Mouse (Mus musculus) MEL (cell line): Measurements from ENCODE around the gene Nmnat3. TPM values are rescaled to one million over a fixed set of nuclear protein-coding genes. Genes with fewer than 3 reads are reported as not detected.

Experiments used
- DNase-seq: peaks from one replicate; pipeline ENCODE4 v3.0.0; 2011; ENCODE audit warnings: low read depth, low spot score
- H3K27ac ChIP-seq: 2 replicates; pipeline ENCODE4 v1.5.1; 2012; ENCODE audit warnings: low read depth, mild to moderate bottlenecking, control low read depth, low read length, moderate library complexity; ENCODE audit not compliant: control insufficient read depth
- H3K27me3 ChIP-seq, 2 experiments: fragments of 150-350 bp in 1 of 2; sonication (generic) in 1 of 2; 2 replicates each; pipeline ENCODE4 v1.6.1; 2012; ENCODE audit warnings: low read length in 2 of 2, mild to moderate bottlenecking in 2 of 2, improper control_type of control experiment in 1 of 2, moderate library complexity in 1 of 2; ENCODE audit not compliant: insufficient read depth in 2 of 2, control insufficient read depth in 1 of 2
- H3K36me3 ChIP-seq, 2 experiments: 2 replicates each; pipeline ENCODE4 v1.6.1; 2012 to 2014; ENCODE audit warnings: low read length in 2 of 2, improper control_type of control experiment in 1 of 2, inconsistent platforms in 1 of 2, mild to moderate bottlenecking in 1 of 2; ENCODE audit not compliant: insufficient read depth in 2 of 2, control insufficient read depth in 1 of 2
- H3K4me1 ChIP-seq, 2 experiments: fragments of 150-350 bp in 1 of 2; sonication (generic) in 1 of 2; 2 replicates each; pipeline ENCODE4 v1.6.1; 2012; ENCODE audit warnings: low read length in 2 of 2, improper control_type of control experiment in 1 of 2, mild to moderate bottlenecking in 1 of 2; ENCODE audit not compliant: insufficient read depth in 2 of 2, control insufficient read depth in 1 of 2
- H3K4me3 ChIP-seq, 2 experiments: fragments of 150-350 bp in 1 of 2; sonication (generic) in 1 of 2; 2 replicates each; pipeline ENCODE4 v1.5.1; 2012; ENCODE audit warnings: low read depth in 2 of 2, low read length in 2 of 2, mild to moderate bottlenecking in 2 of 2, moderate library complexity in 2 of 2, control low read depth in 1 of 2, improper control_type of control experiment in 1 of 2; ENCODE audit not compliant: control insufficient read depth in 1 of 2, insufficient read depth in 1 of 2
- H3K79me2 ChIP-seq: 2 replicates; pipeline ENCODE4 v1.6.1; 2012; ENCODE audit warnings: mild to moderate bottlenecking, low read length, moderate library complexity; ENCODE audit not compliant: control insufficient read depth, poor library complexity, insufficient read depth
- H3K9ac ChIP-seq: 2 replicates; pipeline ENCODE4 v1.6.1; 2012; ENCODE audit warnings: low read depth, mild to moderate bottlenecking, control low read depth, low read length, moderate library complexity; ENCODE audit not compliant: control insufficient read depth, poor library complexity, severe bottlenecking
- H3K9me3 ChIP-seq: fragments of 150-350 bp; sonication (generic); replicated peaks from 2 replicates; pipeline ENCODE4 v1.6.1; 2012; ENCODE audit warnings: mild to moderate bottlenecking, low read length, improper control_type of control experiment, moderate library complexity; ENCODE audit not compliant: insufficient read depth
- E2F4 ChIP-seq: IDR thresholded peaks from 2 replicates; pipeline ENCODE4 v1.6.1; 2011; ENCODE audit warnings: low read depth, low read length, improper control_type of control experiment, borderline replicate concordance
- ELF1 ChIP-seq: IDR thresholded peaks from 2 replicates; pipeline ENCODE4 v1.6.1; 2014; ENCODE audit warnings: low read depth, mild to moderate bottlenecking, inconsistent platforms, low read length, improper control_type of control experiment, moderate library complexity
- EP300 ChIP-seq, 2 experiments: IDR thresholded peaks; 2 replicates each; pipeline ENCODE4 v1.6.1; 2011; ENCODE audit warnings: improper control_type of control experiment in 2 of 2, low read length in 2 of 2, low read depth in 1 of 2, mild to moderate bottlenecking in 1 of 2
- GABPA ChIP-seq: IDR thresholded peaks from 2 replicates; pipeline ENCODE4 v1.6.1; 2012; ENCODE audit warnings: low read depth, mild to moderate bottlenecking, inconsistent platforms, low read length, improper control_type of control experiment, moderate library complexity
- GATA1 ChIP-seq: IDR thresholded peaks from 2 replicates; pipeline ENCODE4 v1.6.1; 2011; ENCODE audit warnings: low read depth, low read length, improper control_type of control experiment
- MAZ ChIP-seq: IDR thresholded peaks from 2 replicates; pipeline ENCODE4 v1.6.1; 2012; ENCODE audit warnings: low read depth, mild to moderate bottlenecking, inconsistent platforms, low read length, improper control_type of control experiment
- MYB ChIP-seq: IDR thresholded peaks from 2 replicates; pipeline ENCODE4 v1.6.1; 2011; ENCODE audit warnings: mild to moderate bottlenecking, low read depth, low read length, improper control_type of control experiment
- MYC ChIP-seq: IDR thresholded peaks from 2 replicates; pipeline ENCODE4 v1.6.1; 2011; ENCODE audit warnings: low read depth, mild to moderate bottlenecking, low read length, improper control_type of control experiment, moderate library complexity
- NRF1 ChIP-seq: IDR thresholded peaks from 2 replicates; pipeline ENCODE4 v1.6.1; 2014; ENCODE audit warnings: low read depth, mild to moderate bottlenecking, inconsistent platforms, low read length, improper control_type of control experiment, moderate library complexity; ENCODE audit not compliant: poor library complexity, insufficient read depth, severe bottlenecking
- POLR2A ChIP-seq, 2 experiments: IDR thresholded peaks; 2 replicates each; pipeline ENCODE4 v1.6.1; 2011 to 2012; ENCODE audit warnings: low read length in 2 of 2, mild to moderate bottlenecking in 2 of 2, control low read depth in 1 of 2, improper control_type of control experiment in 1 of 2, low read depth in 1 of 2, moderate library complexity in 1 of 2; ENCODE audit not compliant: control insufficient read depth in 1 of 2, insufficient read depth in 1 of 2, poor library complexity in 1 of 2
- POLR2AphosphoS2 ChIP-seq: IDR thresholded peaks from 2 replicates; pipeline ENCODE4 v1.6.1; 2011; ENCODE audit warnings: low read length, improper control_type of control experiment
- POLR2AphosphoS5 ChIP-seq: IDR thresholded peaks from 2 replicates; pipeline ENCODE4 v1.6.1; 2012; ENCODE audit warnings: low read depth, borderline replicate concordance, mild to moderate bottlenecking, inconsistent platforms, low read length, moderate library complexity, mixed read lengths
- SIN3A ChIP-seq: IDR thresholded peaks from 2 replicates; pipeline ENCODE4 v1.6.1; 2012; ENCODE audit warnings: low read length, improper control_type of control experiment, inconsistent platforms
- UBTF ChIP-seq: IDR thresholded peaks from 2 replicates; pipeline ENCODE4 v1.6.1; 2012; ENCODE audit warnings: low read depth, mild to moderate bottlenecking, inconsistent platforms, low read length, improper control_type of control experiment, moderate library complexity, borderline replicate concordance; ENCODE audit not compliant: insufficient read depth
- ZC3H11A ChIP-seq: IDR thresholded peaks from 2 replicates; pipeline ENCODE4 v1.6.1; 2012; ENCODE audit warnings: low read depth, mild to moderate bottlenecking, inconsistent platforms, low read length, improper control_type of control experiment
- ZMIZ1 ChIP-seq: IDR thresholded peaks from 2 replicates; pipeline ENCODE4 v1.6.1; 2012; ENCODE audit warnings: low read depth, mild to moderate bottlenecking, inconsistent platforms, low read length, improper control_type of control experiment, moderate library complexity
- polyA plus RNA-seq, 2 experiments: library from polyadenylated mRNA; stranded (reverse) in 1 of 2; unstranded in 1 of 2; fragments of >175 nt in 1 of 2; fragments of >200 nt in 1 of 2; gene quantifications; 2 replicates each; pipeline versions ENCODE4 v1.2.1 to v1.2.4; 2012; ENCODE audit warnings: low replicate concordance in 2 of 2, low read depth in 1 of 2; ENCODE audit not compliant: insufficient read length in 2 of 2, insufficient read depth in 1 of 2, missing spikeins in 1 of 2
- total RNA-seq: library from RNA; depleted of rRNA; stranded (reverse); fragments of 300-350 nt; gene quantifications from 2 replicates; pipeline ENCODE4 v1.2.3, GENCODE M21; 2012

The Nmnat3 gene
- total and polyA plus RNA-seq, 3 experiments: 14.4 to 15.2 TPM; not detected in 1

- Histone ChIP-seq H3K79me2 (no peaks in the 10 kb centered on the region), H3K4me3 (no peak overlapping the region), H3K9me3 (no peaks in the 10 kb centered on the region), H3K4me1 (no peaks in the 10 kb centered on the region), H3K27me3 (no peaks in the 10 kb centered on the region), H3K9ac (no peak overlapping the region), H3K27ac (no peak overlapping the region), H3K36me3 (no peaks in the 10 kb centered on the region)
- TF ChIP-seq SIN3A (no peak), GATA1 (no peak), NRF1 (no peak), UBTF (no peak)
- no peak for DNase-seq
These were observed 101.4 kb downstream of the Nmnat3 start for GRCm38 (mm10) chr9:98388633-98388965.

GRCm38 (mm10) chr9:98393496-98393895 is 106.3 kb downstream of the Nmnat3 start:
- Histone ChIP-seq H3K79me2 (no peaks in the 10 kb centered on the region), H3K4me1 (no peaks in the 10 kb centered on the region), H3K27ac (no peak overlapping the region), H3K27me3 (no peaks in the 10 kb centered on the region), H3K4me3 (no peak overlapping the region), H3K9ac (no peak overlapping the region), H3K36me3 (no peaks in the 10 kb centered on the region), H3K9me3 (no peaks in the 10 kb centered on the region)
- DNase-seq: no peak
- TF ChIP-seq UBTF (no peak), MYB (no peak), MYC (no peak), ELF1 (no peak), POLR2A (IDR thresholded peaks at IDR 0.05; ENCODE audit: control insufficient read depth in 1 of 2, insufficient read depth in 1 of 2, low read depth in 1 of 2, low read length in 2 of 2, poor library complexity in 1 of 2) (no peak), POLR2AphosphoS5 (no peak), POLR2AphosphoS2 (no peak), ZMIZ1 (no peak), ZC3H11A (no peak), EP300 (IDR thresholded peaks at IDR 0.05; ENCODE audit: low read depth in 1 of 2, low read length in 2 of 2) (no peak), MAZ (no peak), GABPA (no peak), SIN3A (no peak), E2F4 (no peak)
